Mouse (Mus musculus) midbrain, postnatal 0 days (tissue): Measurements from ENCODE around the gene Armh3. TPM values are rescaled to one million over a fixed set of nuclear protein-coding genes. Genes with fewer than 3 reads are reported as not detected.

Experiments used
- ATAC-seq: fragments of 200-750 bp; cut with Nextera tagmentation; 2 replicates; pipeline ENCODE4 v1.8.0; 2017; ENCODE audit warnings: moderate number of reproducible peaks, mild to moderate bottlenecking, moderate TSS enrichment, moderate library complexity; ENCODE audit not compliant: low FRiP score
- DNase-seq: peaks from one replicate; pipeline ENCODE4 v3.0.0-alpha.2; 2015; ENCODE audit warnings: low spot score
- H3K27ac ChIP-seq: fragments of 300-500 bp; sonication (generic); 2 replicates; pipeline ENCODE4 v1.5.1; 2014; ENCODE audit warnings: low read depth, mild to moderate bottlenecking, low read length, mixed read lengths
- H3K27me3 ChIP-seq: fragments of 300-500 bp; sonication (generic); 2 replicates; pipeline ENCODE4 v1.6.1; 2014; ENCODE audit warnings: low read length, control low read depth, mixed read lengths; ENCODE audit not compliant: insufficient read depth
- H3K36me3 ChIP-seq: fragments of 300-500 bp; sonication (generic); 2 replicates; pipeline ENCODE4 v1.6.1; 2014; ENCODE audit warnings: low read length, control low read depth, mixed read lengths; ENCODE audit not compliant: insufficient read depth
- H3K4me1 ChIP-seq: fragments of 300-500 bp; sonication (generic); 2 replicates; pipeline ENCODE4 v1.6.1; 2014; ENCODE audit warnings: mild to moderate bottlenecking, control low read depth, antibody characterized with exemption, low read length, mixed read lengths; ENCODE audit not compliant: insufficient read depth
- H3K4me2 ChIP-seq: fragments of 300-500 bp; sonication (generic); 2 replicates; pipeline ENCODE4 v1.6.1; 2014; ENCODE audit warnings: low read depth, mild to moderate bottlenecking, low read length, mixed read lengths; ENCODE audit not compliant: poor library complexity, severe bottlenecking
- H3K4me3 ChIP-seq: fragments of 300-500 bp; sonication (generic); 2 replicates; pipeline ENCODE4 v1.5.1; 2014; ENCODE audit warnings: low read depth, mild to moderate bottlenecking, low read length, moderate library complexity
- H3K9ac ChIP-seq: fragments of 300-500 bp; sonication (generic); replicated peaks from 2 replicates; pipeline ENCODE4 v1.6.1; 2014; ENCODE audit warnings: mild to moderate bottlenecking, low read length, moderate library complexity, mixed read lengths; ENCODE audit not compliant: poor library complexity, severe bottlenecking
- H3K9me3 ChIP-seq: fragments of 300-500 bp; sonication (generic); 2 replicates; pipeline ENCODE4 v1.6.1; 2016; ENCODE audit warnings: low read length, control low read depth
- CTCF ChIP-seq: IDR thresholded peaks from 2 replicates; pipeline ENCODE4 v1.5.1; 2016; ENCODE audit warnings: antibody characterized with exemption, mild to moderate bottlenecking
- WGBS: fragments of 180-500 bp; shearing (Covaris S2); extraction: QIAGEN DNeasy Blood & Tissue Kit; methylation state at CpG from one replicate; pipeline ENCODE4 v1.1.7; 2014; 5-methylcytosine and 5-hydroxymethylcytosine counted together
- polyA plus RNA-seq: library from polyadenylated mRNA; unstranded; fragments of >200 nt; fragmentation: Nextera tagmentation; extraction: Ambion mirVana; gene quantifications from 2 replicates; pipeline ENCODE4 v1.2.1, GENCODE M21; 2015
- total RNA-seq: library from RNA; depleted of rRNA; stranded (reverse); fragments of >200 nt; gene quantifications from 2 replicates; pipeline ENCODE4 v1.2.3, GENCODE M21; 2014

The Armh3 gene
- total and polyA plus RNA-seq, 2 experiments from 2014 or later: 18.1 to 18.9 TPM

GRCm38 (mm10) chr19:46044271-46044992 is 46.1 kb upstream of the Armh3 start, which contains the start of gene Pprc1:
Pprc1 (plus strand) TSS chr19:46044886.
- Histone ChIP-seq H3K27ac (peak within 1 kb of the TSS; percentile 96), H3K9ac (peak within 1 kb of the TSS; percentile 99), H3K27me3 (no peaks in the 10 kb centered on the region), H3K4me1 (peaks cover 36% of the 10 kb centered on the region), H3K36me3 (no peaks in the 10 kb centered on the region), H3K4me2 (peak within 1 kb of the TSS; percentile 90), H3K4me3 (peak within 1 kb of the TSS; percentile 93), H3K9me3 (no peaks in the 10 kb centered on the region)
- no peak; the same call in 1 of the 2 replicates for ATAC-seq
- DNase-seq: peak; percentile 67
- no peak for TF ChIP-seq CTCF
- WGBS: under 1% methylated on average over 27 of the region's 34 CpGs

GRCm38 (mm10) chr19:46043380-46043779 is 45.1 kb upstream of the Armh3 start:
- Histone ChIP-seq H3K27ac (peak overlapping the region; percentile 81), H3K9me3 (no peaks in the 10 kb centered on the region), H3K4me1 (peaks cover 38% of the 10 kb centered on the region), H3K4me2 (peak overlapping the region; percentile 90), H3K36me3 (no peaks in the 10 kb centered on the region), H3K9ac (0 out of 2 replicates have a peak overlapping the region, but pooled peaks have one; percentile 64), H3K4me3 (peak overlapping the region; percentile 93), H3K27me3 (no peaks in the 10 kb centered on the region)
- no peak for TF ChIP-seq CTCF
- 46% methylated on average over 7 of the region's 7 CpGs for WGBS
- DNase-seq (peak; percentile 42), ATAC-seq (no peak)

GRCm38 (mm10) chr19:46042476-46043011 is 44.3 kb upstream of the Armh3 start:
- ATAC-seq (no peak), DNase-seq (peak; percentile 56)
- TF ChIP-seq CTCF: no peak
- Histone ChIP-seq H3K4me3 (peak overlapping the region; percentile 93), H3K9me3 (no peaks in the 10 kb centered on the region), H3K27ac (peak overlapping the region; percentile 81), H3K4me2 (peak overlapping the region; percentile 90), H3K27me3 (no peaks in the 10 kb centered on the region), H3K9ac (peak overlapping the region; percentile 64), H3K4me1 (peaks cover 46% of the 10 kb centered on the region), H3K36me3 (no peaks in the 10 kb centered on the region)
- under 1% methylated on average over 6 of the region's 6 CpGs for WGBS

- WGBS: 1% methylated on average over 10 of the region's 14 CpGs
- DNase-seq (peak; percentile 80), ATAC-seq (no peak)
- Histone ChIP-seq H3K4me1 (peaks cover 52% of the 10 kb centered on the region), H3K9me3 (no peaks in the 10 kb centered on the region), H3K27ac (peak overlapping the region; percentile 81), H3K4me3 (peak overlapping the region; percentile 93), H3K4me2 (peak overlapping the region; percentile 90), H3K27me3 (no peaks in the 10 kb centered on the region), H3K36me3 (no peaks in the 10 kb centered on the region), H3K9ac (peak overlapping the region; percentile 64)
- TF ChIP-seq CTCF: no peak
Observed at GRCm38 (mm10) chr19:46041933-46042475, 43.7 kb upstream of the Armh3 start.

- peaks cover 56% of the 10 kb centered on the region for H3K4me1 ChIP-seq
- DNase-seq: no peak
- H3K4me2 ChIP-seq: peak overlapping the region; percentile 90
- H3K9me3 ChIP-seq: no peaks in the 10 kb centered on the region
- peak overlapping the region; percentile 81 for H3K27ac ChIP-seq
- H3K9ac ChIP-seq: peak overlapping the region; percentile 64
- H3K4me3 ChIP-seq: peak overlapping the region; percentile 93
- H3K36me3 ChIP-seq: no peaks in the 10 kb centered on the region
- H3K27me3 ChIP-seq: no peaks in the 10 kb centered on the region
- no peak for TF ChIP-seq CTCF
- ATAC-seq: no peak
- 11% methylated on average over 7 of the region's 7 CpGs for WGBS
Observed at GRCm38 (mm10) chr19:46041299-46041932, 43.1 kb upstream of the Armh3 start.
